Mouse (Mus musculus) liver, embryonic 11.5 days (tissue): ENCODE results near the gene Vstm2l. TPM values are rescaled to one million over a fixed set of nuclear protein-coding genes. Genes with fewer than 3 reads are reported as not detected.

Source experiments
- ATAC-seq: fragments of 200-750 bp; cut with Nextera tagmentation; replicated peaks from 2 replicates; pipeline ENCODE4 v1.8.0; 2017; ENCODE audit warnings: moderate number of reproducible peaks, mild to moderate bottlenecking, moderate TSS enrichment, moderate library complexity; ENCODE audit not compliant: low FRiP score
- DNase-seq: peaks from one replicate; pipeline ENCODE4 v3.0.0-alpha.2; 2017; ENCODE audit warnings: low spot score
- H3K27ac ChIP-seq: fragments of 300-500 bp; sonication (generic); 2 replicates; pipeline ENCODE4 v1.5.1; 2014; ENCODE audit warnings: mild to moderate bottlenecking, low read depth, low read length, control low read depth
- H3K27me3 ChIP-seq: fragments of 300-500 bp; sonication (generic); replicated peaks from 2 replicates; pipeline ENCODE4 v1.6.1; 2014; ENCODE audit warnings: low read length, mixed read lengths; ENCODE audit not compliant: control insufficient read depth, insufficient read depth
- H3K36me3 ChIP-seq: fragments of 300-500 bp; sonication (generic); 2 replicates; pipeline ENCODE4 v1.6.1; 2014; ENCODE audit warnings: mild to moderate bottlenecking, low read length, moderate library complexity, mixed read lengths; ENCODE audit not compliant: control insufficient read depth, insufficient read depth
- H3K4me1 ChIP-seq: fragments of 300-500 bp; sonication (generic); replicated peaks from 2 replicates; pipeline ENCODE4 v1.6.1; 2014; ENCODE audit warnings: low read length, mixed read lengths; ENCODE audit not compliant: control insufficient read depth, insufficient read depth
- H3K4me2 ChIP-seq: fragments of 300-500 bp; sonication (generic); 2 replicates; pipeline ENCODE4 v1.6.1; 2014; ENCODE audit warnings: mild to moderate bottlenecking, control low read depth, moderate library complexity
- H3K4me3 ChIP-seq: fragments of 300-500 bp; sonication (generic); 2 replicates; pipeline ENCODE4 v1.5.1; 2014; ENCODE audit warnings: low read depth, low read length, control low read depth
- H3K9ac ChIP-seq: fragments of 300-500 bp; sonication (generic); 2 replicates; pipeline ENCODE4 v1.6.1; 2014; ENCODE audit warnings: low read depth, low read length, control low read depth
- H3K9me3 ChIP-seq: fragments of 300-500 bp; sonication (generic); 2 replicates; pipeline ENCODE4 v1.6.1; 2016; ENCODE audit warnings: low read length, inconsistent platforms, mixed read lengths; ENCODE audit not compliant: control insufficient read depth
- WGBS: fragments of 180-500 bp; shearing (Covaris S2); extraction: QIAGEN DNeasy Blood & Tissue Kit; methylation state at CpG from one replicate; pipeline ENCODE4 v1.1.7; 2014; 5-methylcytosine and 5-hydroxymethylcytosine counted together
- polyA plus RNA-seq: library from polyadenylated mRNA; unstranded; fragments of >200 nt; fragmentation: Nextera tagmentation; extraction: Ambion mirVana; gene quantifications from 2 replicates; pipeline ENCODE4 v1.2.1, GENCODE M21; 2014

Gene Vstm2l
- polyA plus RNA-seq, 1 experiment from 2014 or later, result 0.52 TPM

DNA sequence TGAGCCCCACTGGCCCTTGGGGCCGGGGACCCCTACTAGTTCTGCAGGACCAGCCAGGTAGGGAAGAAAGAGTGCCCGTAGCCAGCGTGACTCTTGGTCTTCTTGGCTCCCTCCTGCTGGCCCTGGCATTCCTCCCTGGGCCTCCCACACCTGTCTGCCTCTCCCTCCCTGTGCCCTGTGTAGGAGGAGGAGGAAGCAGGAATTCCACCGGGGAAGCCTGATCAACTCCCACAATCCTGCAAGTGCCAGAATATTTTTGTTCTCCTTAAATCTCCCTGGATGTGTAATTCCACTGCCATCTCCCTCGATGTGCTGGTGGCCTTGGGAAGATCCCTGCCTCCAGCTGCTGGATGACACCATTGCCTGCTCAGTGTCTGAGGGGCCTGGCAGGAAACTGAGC, 10.1 kb downstream of the Vstm2l start:
- DNase-seq (no peak), ATAC-seq (no peak)
- 47% methylated on average over 5 of the region's 5 CpGs for WGBS
- Histone ChIP-seq H3K4me3 (no peak overlapping the region), H3K4me2 (no peak overlapping the region), H3K27ac (no peak overlapping the region), H3K27me3 (peaks cover 14% of the 10 kb centered on the region), H3K36me3 (no peaks in the 10 kb centered on the region), H3K9ac (no peak overlapping the region), H3K4me1 (no peaks in the 10 kb centered on the region), H3K9me3 (no peaks in the 10 kb centered on the region)

DNA sequence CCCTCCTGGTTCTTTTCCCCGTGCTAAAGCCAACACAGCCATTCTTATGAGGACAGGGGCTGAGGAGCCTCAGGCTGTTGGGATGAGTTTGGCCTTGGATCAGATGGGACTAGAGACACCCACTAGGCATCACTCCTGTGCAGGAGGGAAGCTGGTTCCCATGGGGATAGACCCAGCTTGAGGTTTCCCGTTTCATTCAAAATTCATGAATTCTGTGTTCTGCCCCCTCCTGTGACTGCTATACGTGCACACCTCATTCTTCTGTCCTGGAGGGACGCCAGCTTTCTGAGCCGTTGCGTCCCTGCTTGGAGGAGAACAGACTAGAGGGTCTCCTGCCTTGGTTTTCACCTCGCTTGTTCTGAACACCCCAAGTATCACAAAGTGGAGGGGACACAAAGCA, 12.0 kb downstream of the Vstm2l start:
- Histone ChIP-seq H3K9me3 (no peaks in the 10 kb centered on the region), H3K27ac (no peak overlapping the region), H3K4me2 (no peak overlapping the region), H3K9ac (no peak overlapping the region), H3K4me3 (no peak overlapping the region), H3K36me3 (no peaks in the 10 kb centered on the region), H3K27me3 (peaks cover 9% of the 10 kb centered on the region), H3K4me1 (no peaks in the 10 kb centered on the region)
- DNase-seq (no peak), ATAC-seq (no peak)
- WGBS, result 75% methylated on average over 7 of the region's 7 CpGs

DNA sequence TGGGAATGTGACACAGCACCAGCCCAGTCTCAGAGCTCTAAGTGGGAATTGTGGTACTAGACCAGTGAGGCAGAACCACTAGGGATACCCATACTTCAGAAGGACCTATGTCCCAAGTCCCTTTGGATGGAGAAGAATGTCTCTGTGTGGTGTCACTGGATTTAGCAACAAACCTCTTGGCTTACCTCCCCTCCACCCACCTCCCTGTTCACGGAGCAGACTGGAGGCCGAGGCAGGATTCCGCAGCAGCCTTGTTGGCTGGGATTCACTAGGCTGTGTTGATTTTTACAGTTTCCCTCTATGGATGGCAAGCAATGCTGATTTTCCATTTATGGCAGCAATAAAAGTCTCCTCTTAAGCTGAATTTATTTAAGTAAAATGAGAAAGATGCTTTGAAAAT, 12.5 kb downstream of the Vstm2l start:
- 78% methylated on average over 3 of the region's 3 CpGs for WGBS
- Histone ChIP-seq H3K27me3 (peaks cover 9% of the 10 kb centered on the region), H3K4me1 (no peaks in the 10 kb centered on the region)

DNA sequence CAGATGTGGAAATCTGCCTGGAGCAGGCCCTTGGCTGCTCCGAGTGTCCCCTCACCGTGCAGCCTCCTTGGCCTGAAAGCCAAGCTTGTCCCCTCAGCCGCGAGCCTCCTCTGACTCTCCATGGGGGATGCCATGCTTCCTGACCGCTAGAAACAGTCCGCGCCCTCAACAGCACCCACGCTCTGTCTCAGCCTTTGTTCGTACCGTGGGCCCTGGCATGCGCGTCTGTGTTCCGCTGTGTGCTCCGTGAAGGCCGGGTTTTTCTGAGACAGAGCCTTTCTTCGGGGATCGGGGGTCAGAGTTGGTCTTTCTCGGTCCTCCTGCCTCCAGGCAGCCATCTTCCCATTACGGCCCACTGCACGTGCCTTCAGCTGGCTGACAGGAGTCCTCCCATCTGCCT, 12.9 kb downstream of the Vstm2l start:
- 64% methylated on average over 20 of the region's 20 CpGs for WGBS
- DNase-seq (no peak), ATAC-seq (no peak)
- Histone ChIP-seq H3K27ac (no peak overlapping the region), H3K27me3 (peaks cover 9% of the 10 kb centered on the region), H3K9ac (no peak overlapping the region), H3K4me2 (no peak overlapping the region), H3K9me3 (no peaks in the 10 kb centered on the region), H3K4me1 (no peaks in the 10 kb centered on the region), H3K4me3 (no peak overlapping the region), H3K36me3 (no peaks in the 10 kb centered on the region)

More for the DNA sequence above, 12.5 kb downstream of the Vstm2l start:
- Histone ChIP-seq H3K9ac (no peak overlapping the region), H3K36me3 (no peaks in the 10 kb centered on the region), H3K27ac (no peak overlapping the region), H3K4me3 (no peak overlapping the region), H3K4me2 (no peak overlapping the region), H3K9me3 (no peaks in the 10 kb centered on the region)
- DNase-seq (no peak), ATAC-seq (no peak)

DNA sequence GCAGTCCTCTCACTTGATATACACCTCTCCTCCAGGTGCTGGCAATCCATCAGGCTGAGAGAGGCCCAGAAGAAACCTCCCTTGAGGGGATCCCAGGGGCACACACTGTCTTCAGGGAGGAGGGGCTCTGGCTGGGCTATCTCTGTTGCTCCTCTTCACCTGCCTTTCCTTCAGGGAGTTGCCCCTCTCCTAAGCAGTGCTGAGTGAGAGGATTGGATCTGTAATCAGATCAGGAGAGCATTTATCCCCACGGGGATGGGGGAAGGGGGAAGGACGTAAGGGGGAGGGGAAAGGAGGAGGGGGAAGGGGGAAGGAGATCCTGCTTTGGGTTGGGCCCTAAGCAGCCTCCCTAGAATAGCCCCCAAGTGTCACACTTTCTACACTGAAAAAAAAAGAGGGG, 13.4 kb downstream of the Vstm2l start:
- Histone ChIP-seq H3K27ac (no peak overlapping the region), H3K4me3 (no peak overlapping the region), H3K4me2 (no peak overlapping the region), H3K9me3 (no peaks in the 10 kb centered on the region), H3K27me3 (peaks cover 9% of the 10 kb centered on the region), H3K36me3 (no peaks in the 10 kb centered on the region), H3K9ac (no peak overlapping the region), H3K4me1 (no peaks in the 10 kb centered on the region)
- WGBS, result 23% methylated on average over 2 of the region's 2 CpGs
- DNase-seq (no peak), ATAC-seq (no peak)

DNA sequence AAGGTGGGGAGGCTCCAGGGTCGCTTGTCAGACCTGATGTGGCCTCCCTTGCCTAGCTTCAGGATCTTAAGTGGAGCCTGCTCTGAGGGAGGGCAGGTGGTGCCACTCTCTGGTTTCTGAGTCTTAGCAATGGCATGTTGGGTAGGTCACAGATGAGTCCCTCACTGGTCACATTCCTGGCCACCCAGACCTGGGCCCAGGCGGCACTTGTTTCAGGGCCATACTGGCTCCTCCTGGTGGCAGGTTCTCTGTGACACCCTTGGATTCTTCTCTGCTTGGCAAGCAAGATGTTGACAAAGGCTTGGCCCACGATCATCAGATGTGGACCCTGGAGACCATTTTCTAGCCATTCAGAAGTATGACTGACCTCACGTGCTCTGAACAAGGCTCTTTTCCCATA, 18.2 kb downstream of the Vstm2l start:
- peaks cover 4% of the 10 kb centered on the region for H3K27me3 ChIP-seq

DNA sequence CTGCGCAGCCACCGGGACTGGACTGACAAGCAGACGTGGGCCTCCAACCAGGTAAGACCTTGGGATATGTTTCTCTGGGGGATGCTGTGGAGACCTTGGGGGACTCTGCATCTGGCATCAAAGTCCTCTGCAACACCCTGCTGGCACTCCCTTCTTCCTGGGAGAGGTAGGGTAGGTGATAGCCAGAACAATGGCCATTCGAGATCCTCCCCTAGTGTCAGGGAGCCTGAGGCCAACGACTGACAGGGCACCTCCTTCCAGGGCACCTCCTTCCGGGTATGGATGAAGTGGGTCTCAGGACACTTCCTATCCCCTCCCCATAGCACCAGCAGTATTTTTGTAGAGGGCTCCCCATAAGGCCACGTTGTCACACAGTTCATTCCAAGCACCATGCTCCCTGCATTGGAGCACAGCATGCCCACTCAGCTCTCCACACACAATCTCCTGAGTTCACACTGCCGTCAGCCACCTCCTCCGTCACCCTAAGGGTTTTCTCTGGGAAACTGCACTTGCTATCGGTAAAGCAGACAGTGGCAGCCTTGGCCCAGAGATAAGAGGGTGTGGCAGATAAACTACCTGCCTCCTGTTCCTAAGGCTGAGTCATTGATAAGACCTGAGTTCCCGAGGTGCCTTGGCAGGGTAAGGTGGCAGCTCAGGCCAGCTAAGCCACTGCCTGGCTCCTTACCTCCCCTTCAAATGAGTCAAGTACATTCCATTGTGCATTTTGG, 21.2 kb downstream of the Vstm2l start:
- Histone ChIP-seq H3K9me3 (no peaks in the 10 kb centered on the region), H3K4me1 (no peaks in the 10 kb centered on the region), H3K27ac (no peak overlapping the region), H3K27me3 (peaks cover 14% of the 10 kb centered on the region), H3K4me3 (no peak overlapping the region), H3K9ac (no peak overlapping the region), H3K4me2 (no peak overlapping the region), H3K36me3 (no peaks in the 10 kb centered on the region)
- WGBS, result 53% methylated on average over 11 of the region's 11 CpGs
- peak; percentile 41; the same call in 1 of the 2 replicates for ATAC-seq
- no peak for DNase-seq

More for the DNA sequence above, 18.2 kb downstream of the Vstm2l start:
- Histone ChIP-seq H3K36me3 (no peaks in the 10 kb centered on the region), H3K9ac (no peak overlapping the region), H3K27ac (no peak overlapping the region), H3K4me3 (no peak overlapping the region), H3K9me3 (no peaks in the 10 kb centered on the region), H3K4me1 (no peaks in the 10 kb centered on the region), H3K4me2 (no peak overlapping the region)
- DNase-seq (no peak), ATAC-seq (no peak)
- 71% methylated on average over 4 of the region's 4 CpGs for WGBS

DNA sequence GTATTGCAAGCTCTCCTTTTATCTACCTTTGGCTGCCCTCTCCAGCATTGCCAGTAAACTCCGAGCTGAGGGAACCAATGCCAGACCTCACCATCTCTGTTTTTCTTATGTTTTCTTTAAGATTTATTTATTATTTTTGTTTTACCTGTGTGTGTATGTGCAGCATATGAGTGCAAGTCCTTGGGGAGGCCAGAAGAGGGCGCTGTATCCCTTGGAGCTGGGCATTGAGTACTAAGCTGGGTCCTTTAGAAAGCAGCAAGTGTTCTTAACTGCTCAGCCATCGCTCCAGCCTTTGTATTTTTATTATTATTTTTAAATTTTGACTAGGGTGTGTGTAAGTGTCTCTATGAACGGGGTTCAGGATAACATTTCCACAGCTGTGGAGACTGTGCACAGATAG, 22.2 kb downstream of the Vstm2l start:
- Histone ChIP-seq H3K27ac (no peak overlapping the region), H3K27me3 (peaks cover 25% of the 10 kb centered on the region), H3K4me1 (peaks cover 4% of the 10 kb centered on the region; the same call in 1 of the 2 replicates), H3K4me2 (no peak overlapping the region), H3K4me3 (no peak overlapping the region), H3K9ac (no peak overlapping the region), H3K9me3 (no peaks in the 10 kb centered on the region), H3K36me3 (no peaks in the 10 kb centered on the region)
- WGBS, result 69% methylated on average over 4 of the region's 4 CpGs
- no peak for DNase-seq
- no peak for ATAC-seq

DNA sequence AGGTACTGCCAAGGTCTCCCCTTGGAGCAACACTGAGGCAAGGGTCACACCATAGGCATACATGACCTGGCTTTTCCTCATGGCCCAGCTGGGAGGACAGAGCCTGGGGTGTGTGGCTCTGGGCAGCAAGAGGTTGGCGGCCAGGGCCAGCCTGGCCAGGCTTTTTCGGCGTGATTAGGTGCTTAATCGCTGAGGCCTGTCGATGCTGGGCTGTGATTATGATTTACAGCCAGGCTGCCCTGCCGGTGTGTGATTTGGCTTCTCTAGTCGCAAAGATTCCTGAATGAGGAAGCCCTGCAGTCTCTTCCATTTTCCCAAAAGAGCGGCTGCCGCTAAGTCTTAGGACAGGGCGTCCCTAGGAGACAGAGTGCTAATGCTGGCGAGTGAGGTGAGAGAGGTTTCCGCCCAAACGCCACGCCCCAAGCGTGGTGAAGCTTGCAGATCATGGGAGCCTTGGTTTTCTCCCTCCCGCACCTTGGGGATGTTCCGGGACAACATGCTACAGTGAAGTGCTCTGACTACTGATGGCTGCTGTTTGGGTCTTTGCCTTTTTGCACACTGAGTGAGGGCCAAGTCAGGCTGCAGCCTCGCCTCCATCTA, 26.2 kb downstream of the Vstm2l start:
- Histone ChIP-seq H3K4me2 (peak overlapping the region; percentile 47), H3K36me3 (no peaks in the 10 kb centered on the region), H3K9ac (no peak overlapping the region), H3K27ac (no peak overlapping the region), H3K4me3 (peak overlapping the region; percentile 20; the same call in 1 of the 2 replicates), H3K4me1 (peaks cover 6% of the 10 kb centered on the region), H3K27me3 (peaks cover 55% of the 10 kb centered on the region), H3K9me3 (no peaks in the 10 kb centered on the region)
- WGBS, result 5% methylated on average over 18 of the region's 18 CpGs
- no peak for DNase-seq
- ATAC-seq, result no peak
